Mouse (Mus musculus): ENCODE data around the gene Gnmt. TPM values are rescaled to one million over a fixed set of nuclear protein-coding genes. Genes with fewer than 3 reads are reported as not detected.
A peak's percentile ranks its signal among the peaks of the same experiment; 100 is the strongest.

Gene Gnmt
- total and polyA plus RNA-seq, 3 experiments = 0.17 TPM; not detected in 2

GRCm38 (mm10) chr17:46725273-46725672 is 3.7 kb downstream of the Gnmt start:
- DNase-seq (ENCODE audit: low spot score) (peak; percentile 29), ATAC-seq (ENCODE audit: extremely low read depth, insufficient number of reproducible peaks, low FRiP score, poor library complexity, severe bottlenecking) (no peak)
- H3K27me3 ChIP-seq (ENCODE audit: insufficient read depth, low read length) = peaks cover 8% of the 10 kb centered on the region; the same call in 1 of the 2 replicates
- H3K36me3 ChIP-seq (replicated peaks) = peaks cover 70% of the 10 kb centered on the region
- H3K4me1 ChIP-seq (ENCODE audit: insufficient read depth, low read depth, low read length) = peaks cover 3% of the 10 kb centered on the region; the same call in 1 of the 2 replicates
- TF ChIP-seq POLR2AphosphoS5 (IDR thresholded peaks at IDR 0.05; ENCODE audit: insufficient replicate concordance, low read depth, low read length) (no peak), GATA1 (IDR thresholded peaks at IDR 0.05; ENCODE audit: borderline replicate concordance, low read length) (no peak), TAL1 (conservative IDR thresholded peaks at IDR 0.05; ENCODE audit: low read depth, low read length) (no peak), CTCF (IDR thresholded peaks at IDR 0.05; ENCODE audit: low read depth, low read length) (peak; percentile 25; the same call in 1 of the 2 replicates), GATA2 (IDR thresholded peaks at IDR 0.05; ENCODE audit: borderline replicate concordance, low read depth, low read length) (no peak)
- no peaks in the 10 kb centered on the region for H3K9me3 ChIP-seq (replicated peaks)
- H3K4me3 ChIP-seq (ENCODE audit: low read depth, low read length) = no peak overlapping the region

DNA sequence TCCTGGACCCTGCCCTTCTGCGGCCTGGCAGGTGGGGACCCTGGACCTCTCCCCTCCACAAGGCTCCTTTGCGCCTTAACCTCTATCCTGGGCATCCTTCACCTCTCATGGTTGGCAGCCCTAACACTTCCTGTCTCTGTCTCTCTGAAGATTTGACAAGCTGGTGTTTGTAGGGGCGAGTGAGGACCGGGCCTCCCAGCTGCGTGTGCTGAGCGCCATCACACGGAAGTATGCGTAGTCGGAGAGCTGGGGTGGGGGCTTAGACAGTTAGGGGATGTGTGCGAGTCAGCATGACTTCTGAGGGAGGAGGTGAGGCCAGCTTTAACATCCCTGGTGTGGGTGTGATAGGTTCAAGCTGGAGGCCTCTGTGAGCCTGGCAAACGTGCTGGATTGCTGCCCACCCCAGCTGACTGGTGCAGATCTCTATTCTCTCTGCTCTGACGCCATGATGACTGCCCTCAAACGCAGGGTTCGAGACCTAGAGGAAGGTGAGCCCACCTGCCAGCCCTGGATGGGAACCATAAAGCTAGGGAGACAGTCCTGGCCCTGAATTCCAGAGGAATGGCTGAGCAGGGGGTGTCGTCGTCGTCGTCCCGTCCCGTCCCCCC is 4.4 kb downstream of the Gnmt start:
- peaks cover 8% of the 10 kb centered on the region; the same call in 1 of the 2 replicates for H3K27me3 ChIP-seq (ENCODE audit: insufficient read depth, low read length)
- H3K9me3 ChIP-seq (replicated peaks) = no peaks in the 10 kb centered on the region
- no peak overlapping the region for H3K4me3 ChIP-seq (ENCODE audit: low read depth, low read length)
- TF ChIP-seq TAL1 (conservative IDR thresholded peaks at IDR 0.05; ENCODE audit: low read depth, low read length) (no peak), POLR2AphosphoS5 (IDR thresholded peaks at IDR 0.05; ENCODE audit: insufficient replicate concordance, low read depth, low read length) (no peak), GATA1 (IDR thresholded peaks at IDR 0.05; ENCODE audit: borderline replicate concordance, low read length) (no peak), CTCF (IDR thresholded peaks at IDR 0.05; ENCODE audit: low read depth, low read length) (no peak), GATA2 (IDR thresholded peaks at IDR 0.05; ENCODE audit: borderline replicate concordance, low read depth, low read length) (no peak)
- peaks cover 3% of the 10 kb centered on the region; the same call in 1 of the 2 replicates for H3K4me1 ChIP-seq (ENCODE audit: insufficient read depth, low read depth, low read length)
- no peak for ATAC-seq (ENCODE audit: extremely low read depth, insufficient number of reproducible peaks, low FRiP score, poor library complexity, severe bottlenecking)
- no peak for DNase-seq (ENCODE audit: low spot score)
- H3K36me3 ChIP-seq (replicated peaks) = peaks cover 77% of the 10 kb centered on the region

DNA sequence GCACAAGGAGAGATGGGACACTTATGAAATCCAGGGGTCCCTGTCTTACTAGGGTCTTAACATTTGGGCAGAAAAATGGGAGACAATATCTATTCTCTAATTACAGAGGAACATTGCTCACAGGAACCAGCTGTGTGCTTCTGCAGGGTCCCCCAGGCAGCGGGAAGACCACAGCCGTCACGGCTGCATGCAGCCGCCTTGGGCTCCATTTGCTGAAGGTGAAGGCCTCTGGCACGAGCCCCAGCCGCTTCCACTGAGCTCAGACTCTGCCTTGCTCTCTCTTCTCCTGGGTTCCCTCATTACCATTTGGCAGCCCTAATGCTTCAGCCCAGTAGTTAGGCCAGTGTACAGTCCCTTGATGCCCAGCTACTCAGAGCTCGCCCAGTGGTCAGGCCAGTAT is 7.9 kb downstream of the Gnmt start:
- no peak overlapping the region for H3K4me3 ChIP-seq (ENCODE audit: low read depth, low read length)
- TF ChIP-seq GATA2 (IDR thresholded peaks at IDR 0.05; ENCODE audit: borderline replicate concordance, low read depth, low read length) (no peak), TAL1 (conservative IDR thresholded peaks at IDR 0.05; ENCODE audit: low read depth, low read length) (no peak), CTCF (IDR thresholded peaks at IDR 0.05; ENCODE audit: low read depth, low read length) (no peak), GATA1 (IDR thresholded peaks at IDR 0.05; ENCODE audit: borderline replicate concordance, low read length) (no peak), POLR2AphosphoS5 (IDR thresholded peaks at IDR 0.05; ENCODE audit: insufficient replicate concordance, low read depth, low read length) (no peak)
- no peak for DNase-seq (ENCODE audit: low spot score)
- 0 out of 2 replicates have a peak, but pooled peaks cover 3% of the 10 kb centered on the region for H3K4me1 ChIP-seq (ENCODE audit: insufficient read depth, low read depth, low read length)
- peaks cover 94% of the 10 kb centered on the region for H3K36me3 ChIP-seq (replicated peaks)
- H3K9me3 ChIP-seq (replicated peaks) = no peaks in the 10 kb centered on the region
- no peaks in the 10 kb centered on the region for H3K27me3 ChIP-seq (ENCODE audit: insufficient read depth, low read length)
- ATAC-seq (ENCODE audit: extremely low read depth, insufficient number of reproducible peaks, low FRiP score, poor library complexity, severe bottlenecking) = no peak

DNA sequence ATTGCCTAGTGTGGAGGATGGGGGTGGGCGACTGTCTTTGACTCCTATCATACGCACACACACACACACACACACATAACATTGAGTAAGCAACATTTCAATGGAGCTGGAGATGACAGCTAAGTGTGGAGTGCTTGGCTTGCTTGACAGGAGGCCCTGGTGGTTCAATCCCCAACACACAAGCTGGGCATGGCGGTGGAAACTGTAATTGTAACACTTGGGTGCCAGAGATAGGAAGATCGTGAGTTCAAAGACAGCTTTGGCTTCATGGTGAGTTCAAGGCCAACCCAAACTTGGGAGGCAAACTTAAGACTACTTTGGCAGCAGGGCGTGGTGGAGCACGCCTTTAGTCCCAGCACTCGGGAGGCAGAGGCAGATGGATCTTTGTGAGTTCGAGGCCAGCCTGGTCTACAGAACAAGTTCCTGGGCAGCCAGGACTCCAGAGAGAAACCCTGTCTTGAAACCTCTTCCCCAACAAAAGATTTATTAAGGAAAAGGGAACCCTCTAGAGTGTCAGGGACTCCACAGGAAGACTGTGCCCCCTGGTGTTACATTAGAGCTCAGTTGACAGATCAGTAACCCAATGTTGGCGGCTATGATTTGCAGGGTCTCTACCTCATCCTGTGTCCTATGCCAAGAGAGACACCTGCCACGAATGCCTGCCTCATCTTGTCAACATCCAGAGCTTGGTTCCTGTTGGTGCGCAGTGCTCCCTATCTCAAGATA is 14.0 kb downstream of the Gnmt start:
- Histone ChIP-seq H3K27me3 (ENCODE audit: insufficient read depth, low read length) (no peaks in the 10 kb centered on the region), H3K36me3 (replicated peaks) (peaks cover 62% of the 10 kb centered on the region), H3K4me1 (ENCODE audit: insufficient read depth, low read depth, low read length) (peaks cover 39% of the 10 kb centered on the region)

DNA sequence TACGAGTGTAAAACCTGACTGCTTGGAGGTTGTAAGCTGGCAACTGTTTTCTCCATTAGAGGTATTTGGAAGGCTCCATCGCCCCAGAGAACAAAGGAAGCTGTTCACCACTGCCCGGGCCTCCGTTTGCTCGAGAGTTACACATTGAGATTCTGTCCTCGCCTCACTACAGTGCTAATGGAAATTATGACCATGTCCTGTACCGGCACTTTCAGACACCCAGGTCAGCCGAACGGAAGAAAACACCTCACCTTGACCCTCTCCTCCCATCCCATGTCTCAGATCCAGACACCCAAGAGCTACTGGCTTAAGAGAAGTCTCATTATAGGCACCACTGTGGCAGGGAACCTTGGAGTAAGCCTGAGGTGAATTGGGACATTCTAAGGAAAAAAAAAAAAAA is 15.1 kb downstream of the Gnmt start:
- H3K4me3 ChIP-seq (ENCODE audit: low read depth, low read length) = no peak overlapping the region
- no peak for ATAC-seq (ENCODE audit: extremely low read depth, insufficient number of reproducible peaks, low FRiP score, poor library complexity, severe bottlenecking)
- peaks cover 53% of the 10 kb centered on the region for H3K36me3 ChIP-seq (replicated peaks)
- TF ChIP-seq POLR2AphosphoS5 (IDR thresholded peaks at IDR 0.05; ENCODE audit: insufficient replicate concordance, low read depth, low read length) (no peak), GATA1 (IDR thresholded peaks at IDR 0.05; ENCODE audit: borderline replicate concordance, low read length) (no peak), TAL1 (conservative IDR thresholded peaks at IDR 0.05; ENCODE audit: low read depth, low read length) (no peak)
- no peaks in the 10 kb centered on the region for H3K27me3 ChIP-seq (ENCODE audit: insufficient read depth, low read length)
- 0 out of 2 replicates have a peak, but pooled peaks cover 1% of the 10 kb centered on the region for H3K9me3 ChIP-seq (replicated peaks)
- DNase-seq (ENCODE audit: low spot score) = no peak
- peaks cover 39% of the 10 kb centered on the region for H3K4me1 ChIP-seq (ENCODE audit: insufficient read depth, low read depth, low read length)

More for the DNA sequence above, 14.0 kb downstream of the Gnmt start:
- TF ChIP-seq GATA1 (IDR thresholded peaks at IDR 0.05; ENCODE audit: borderline replicate concordance, low read length) (no peak), CTCF (IDR thresholded peaks at IDR 0.05; ENCODE audit: low read depth, low read length) (peak; percentile 62)
- no peaks in the 10 kb centered on the region for H3K9me3 ChIP-seq (replicated peaks)
- ATAC-seq (ENCODE audit: extremely low read depth, insufficient number of reproducible peaks, low FRiP score, poor library complexity, severe bottlenecking) (no peak), DNase-seq (ENCODE audit: low spot score) (peak; percentile 47)
- H3K4me3 ChIP-seq (ENCODE audit: low read depth, low read length) = no peak overlapping the region

- H3K36me3 ChIP-seq (replicated peaks) = peaks cover 41% of the 10 kb centered on the region
- H3K4me1 ChIP-seq (ENCODE audit: insufficient read depth, low read depth, low read length) = peaks cover 39% of the 10 kb centered on the region
- peak overlapping the region; percentile 96 for H3K4me3 ChIP-seq (ENCODE audit: low read depth, low read length)
- H3K27me3 ChIP-seq (ENCODE audit: insufficient read depth, low read length) = no peaks in the 10 kb centered on the region
- ATAC-seq (ENCODE audit: extremely low read depth, insufficient number of reproducible peaks, low FRiP score, poor library complexity, severe bottlenecking) (no peak), DNase-seq (ENCODE audit: low spot score) (no peak)
- TF ChIP-seq POLR2AphosphoS5 (IDR thresholded peaks at IDR 0.05; ENCODE audit: insufficient replicate concordance, low read depth, low read length) (no peak), TAL1 (conservative IDR thresholded peaks at IDR 0.05; ENCODE audit: low read depth, low read length) (no peak), GATA1 (IDR thresholded peaks at IDR 0.05; ENCODE audit: borderline replicate concordance, low read length) (no peak), CTCF (IDR thresholded peaks at IDR 0.05; ENCODE audit: low read depth, low read length) (no peak), GATA2 (IDR thresholded peaks at IDR 0.05; ENCODE audit: borderline replicate concordance, low read depth, low read length) (no peak)
- 0 out of 2 replicates have a peak, but pooled peaks cover 1% of the 10 kb centered on the region for H3K9me3 ChIP-seq (replicated peaks)
These were observed 16.5 kb downstream of the Gnmt start for GRCm38 (mm10) chr17:46712442-46712841.
